Mouse (Mus musculus) stomach, postnatal 0 days (tissue): ENCODE data around the gene Kdm2b.

Experiments used
- CTCF ChIP-seq: IDR thresholded peaks from 2 replicates; pipeline ENCODE4 v1.5.1; 2016; ENCODE audit warnings: antibody characterized with exemption, low read depth, mild to moderate bottlenecking, moderate library complexity
- EP300 ChIP-seq: optimal IDR thresholded peaks from 2 replicates; pipeline ENCODE3; 2016; ENCODE audit warnings: antibody characterized with exemption

DNA sequence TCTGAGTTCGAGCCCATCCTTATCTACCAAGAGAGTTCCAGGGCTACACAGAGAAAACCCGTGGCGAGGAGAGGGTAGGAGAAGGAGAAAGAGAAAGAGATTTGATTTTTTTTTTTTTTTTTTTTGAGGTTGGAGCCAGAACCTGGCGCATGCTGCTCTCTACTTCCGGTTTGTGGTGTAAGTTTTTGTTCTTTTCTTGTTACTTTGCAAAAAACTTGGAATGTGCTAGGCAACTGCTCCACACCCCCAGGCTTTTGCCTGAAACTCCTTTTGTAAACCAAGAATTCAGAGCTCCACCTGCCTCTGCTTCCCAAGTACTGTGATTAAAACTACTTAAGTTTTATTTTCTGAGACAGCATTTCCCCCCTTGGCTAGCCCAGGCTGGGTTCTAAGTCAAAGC is 48.5 kb upstream of the Kdm2b start:
- TF ChIP-seq EP300 = no peak
- no peak for TF ChIP-seq CTCF
